Mouse (Mus musculus) cerebellum, adult 11 months (tissue): ENCODE data around the gene C130073F10Rik.
"Not testable (repeated sequence)": the region's sequence is repeated elsewhere in the genome, so short reads cannot be mapped to it uniquely, and the experiment has no call there.

Experiments used
- DNase-seq: peaks from one replicate; pipeline ENCODE4 v3.0.0; 2022

C130073F10Rik gene

DNA sequence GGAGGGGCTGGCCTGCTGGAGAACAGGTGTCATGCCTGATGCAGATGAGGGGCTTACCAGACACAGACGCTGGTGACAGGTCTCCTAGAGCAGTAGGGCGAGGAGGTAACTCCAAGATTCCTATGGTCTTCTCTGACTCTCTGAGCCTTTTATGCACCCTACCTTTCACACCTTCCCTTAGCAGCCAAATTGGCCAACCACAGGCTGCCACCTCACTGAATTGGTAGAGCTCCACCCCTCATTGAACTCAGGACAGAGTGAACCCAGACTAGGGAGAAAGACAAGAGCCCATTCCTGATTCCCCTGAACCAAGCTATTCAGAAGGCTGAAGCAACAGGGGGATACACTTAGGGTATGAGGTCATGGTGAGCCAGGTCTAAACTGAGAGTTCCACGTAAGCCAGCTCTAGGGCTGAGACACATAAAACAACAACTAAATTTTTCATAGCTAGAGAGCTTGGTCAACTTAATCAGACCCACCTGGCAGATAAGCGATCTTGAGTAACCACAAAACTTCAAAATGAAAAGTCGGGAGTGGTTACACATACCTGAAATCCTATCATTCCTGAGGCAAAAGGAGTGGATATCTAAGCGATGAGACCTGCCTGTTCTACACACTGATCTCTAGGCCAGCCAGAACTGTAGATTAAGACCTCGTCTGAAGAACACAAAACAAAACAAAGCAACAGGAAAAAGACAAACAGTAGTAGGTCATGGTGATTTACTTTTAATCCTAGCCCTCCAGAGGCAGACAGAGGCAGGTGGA, at the start of gene C130073F10Rik:
Gene C130073F10Rik, minus strand, starts transcription at position 134 of the 765 bp plus-strand sequence.
- no peak for DNase-seq

DNA sequence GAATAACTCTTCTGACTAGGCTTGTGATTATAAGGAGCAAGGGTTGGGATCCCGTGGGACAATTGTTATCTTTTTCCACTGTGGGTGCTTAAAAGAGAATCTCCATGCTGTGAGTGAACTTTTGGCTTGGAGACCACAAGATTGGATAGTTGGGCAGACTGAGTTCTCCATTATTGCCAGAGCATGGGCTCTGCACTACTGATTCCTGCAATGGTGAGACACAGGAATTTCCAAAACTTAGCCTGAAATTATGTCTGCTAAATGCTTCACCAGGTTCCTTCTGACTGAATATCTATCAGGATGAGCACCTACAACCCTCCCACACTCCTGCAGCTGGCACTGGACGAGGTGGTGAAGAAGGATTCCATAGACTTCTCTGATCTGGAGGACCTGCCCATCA, 46.5 kb upstream of the C130073F10Rik start, which contains the start of gene Gm12794:
Gene Gm12794, plus strand, starts transcription at position 301 of the 400 bp plus-strand sequence.
- not testable (repeated sequence) for DNase-seq

DNA sequence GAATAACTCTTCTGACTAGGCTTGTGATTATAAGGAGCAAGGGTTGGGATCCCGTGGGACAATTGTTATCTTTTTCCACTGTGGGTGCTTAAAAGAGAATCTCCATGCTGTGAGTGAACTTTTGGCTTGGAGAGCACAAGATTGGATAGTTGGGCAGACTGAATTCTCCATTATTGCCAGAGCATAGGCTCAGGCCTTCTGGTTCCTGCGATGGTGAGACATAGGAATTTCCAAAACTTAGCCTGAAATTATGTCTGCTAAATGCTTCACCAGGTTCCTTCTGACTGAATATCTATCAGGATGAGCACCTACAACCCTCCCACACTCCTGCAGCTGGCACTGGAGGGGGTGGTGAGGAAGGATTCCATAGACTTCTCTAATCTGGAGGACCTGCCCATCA, 15.2 kb upstream of the C130073F10Rik start, which contains the start of gene Gm12800:
Gene Gm12800, plus strand, starts transcription at position 301 of the 400 bp plus-strand sequence.
- DNase-seq: not testable (repeated sequence)

DNA sequence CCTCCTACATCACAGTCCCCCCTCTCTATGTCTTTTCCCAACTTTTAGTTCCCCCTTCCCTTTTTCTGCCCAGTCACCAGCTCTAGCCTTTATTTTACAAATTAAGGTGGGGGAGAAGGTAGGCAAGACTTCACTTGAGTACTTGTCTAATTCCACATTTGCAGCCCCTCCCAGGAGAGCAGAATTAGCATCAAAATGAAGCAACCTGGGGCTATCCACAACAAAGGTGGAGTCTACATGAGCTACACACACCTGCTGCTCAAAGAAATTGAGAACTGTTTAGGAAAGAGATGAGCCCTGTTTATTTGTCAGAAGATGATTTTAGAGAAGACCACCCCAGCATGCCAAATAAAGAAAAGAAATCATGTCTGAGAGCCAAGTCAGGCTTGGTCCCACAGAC, 4.2 kb downstream of the C130073F10Rik start:
- no peak for DNase-seq

DNA sequence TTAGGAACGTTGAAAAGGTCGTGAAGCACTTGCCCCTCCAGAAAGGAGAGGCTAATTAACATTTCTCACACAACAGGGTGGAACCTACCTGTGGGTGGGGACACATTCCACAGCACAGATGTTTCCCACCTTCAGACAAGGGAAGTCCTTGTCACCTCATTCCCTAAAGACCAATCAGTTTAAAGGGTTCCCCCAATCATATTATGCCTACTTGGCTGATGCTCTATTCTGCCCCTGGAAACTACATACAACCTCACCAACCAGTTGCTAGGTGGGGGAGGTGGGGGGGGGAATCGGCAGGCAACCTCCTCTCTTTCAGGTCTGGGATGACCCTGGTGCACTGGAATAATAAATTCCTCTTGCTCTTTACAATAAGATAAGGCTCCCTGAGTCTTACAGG, 9.9 kb downstream of the C130073F10Rik start:
- DNase-seq: no peak

DNA sequence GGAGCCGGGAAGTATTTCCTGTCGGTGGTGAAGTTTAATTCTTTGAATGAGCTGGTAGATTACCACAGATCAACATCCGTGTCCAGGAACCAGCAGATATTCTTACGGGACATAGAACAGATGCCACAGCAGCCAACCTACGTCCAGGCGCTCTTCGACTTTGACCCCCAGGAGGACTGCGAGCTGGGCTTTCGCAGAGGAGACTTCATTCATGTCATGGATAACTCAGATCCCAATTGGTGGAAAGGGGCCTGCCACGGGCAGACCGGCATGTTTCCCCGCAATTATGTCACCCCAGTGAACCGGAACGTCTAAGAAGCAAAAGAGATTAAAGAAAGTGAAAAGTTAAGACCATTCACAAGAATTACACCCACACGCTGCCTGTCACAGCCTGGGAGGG, 17.9 kb downstream of the C130073F10Rik start:
- DNase-seq: not testable (repeated sequence)

DNA sequence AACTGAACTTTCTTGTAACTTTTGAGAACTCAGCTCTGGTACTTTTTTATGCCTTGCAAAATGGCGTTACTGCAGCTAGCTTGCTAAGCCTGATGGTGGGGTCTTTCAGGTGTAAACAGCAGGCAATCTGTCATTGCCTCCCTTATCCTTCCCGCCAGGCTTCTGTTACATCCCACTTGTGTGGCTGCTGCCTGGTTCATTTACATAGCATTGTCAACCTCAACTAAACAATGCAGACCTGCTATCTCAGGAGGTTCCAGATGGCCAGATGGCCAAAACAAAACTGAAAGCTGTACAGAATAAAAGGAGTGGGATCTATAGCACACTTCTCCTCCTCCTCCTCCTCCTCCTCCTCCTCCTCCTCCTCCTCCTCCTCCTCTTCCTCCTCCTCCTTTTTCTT, 21.6 kb downstream of the C130073F10Rik start:
- peak; percentile 8 for DNase-seq

DNA sequence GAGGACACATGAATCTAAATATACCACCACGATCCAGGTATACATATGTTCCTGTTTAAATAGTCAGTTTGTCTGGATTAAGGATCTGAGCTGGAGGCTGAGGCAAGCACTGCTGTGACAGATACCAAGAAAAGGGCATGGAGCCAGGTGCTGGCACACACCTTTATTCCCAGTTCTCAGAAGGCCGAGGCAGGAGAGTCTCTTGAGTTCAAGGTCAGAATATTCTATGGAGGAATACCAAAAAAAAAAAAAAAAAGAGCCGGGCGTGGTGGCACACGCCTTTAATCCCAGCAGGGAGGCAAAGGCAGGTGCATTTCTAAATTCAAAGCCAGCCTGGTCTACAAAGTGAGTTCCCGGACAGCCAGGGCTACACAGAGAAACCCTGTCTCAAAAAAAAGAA, 31.3 kb downstream of the C130073F10Rik start:
- no peak for DNase-seq

DNA sequence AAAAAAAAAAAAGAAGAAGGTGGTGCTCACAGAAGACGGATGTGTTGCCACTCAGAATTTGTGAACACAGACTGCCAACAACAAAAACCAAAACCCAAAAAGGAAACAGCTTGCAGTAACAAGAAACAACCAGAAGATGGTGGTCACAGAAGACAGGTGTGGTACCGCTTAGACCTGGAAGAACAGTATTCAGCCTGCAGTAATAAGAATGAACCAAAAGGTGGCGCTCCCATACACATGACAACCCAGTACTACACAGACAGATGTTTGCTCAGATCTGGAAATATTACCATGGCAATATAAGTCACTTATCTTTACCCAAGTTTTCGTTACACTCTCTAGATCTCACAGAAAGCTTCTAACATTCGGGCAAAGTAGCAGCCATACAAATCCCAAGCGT, 32.7 kb downstream of the C130073F10Rik start:
- DNase-seq: no peak

DNA sequence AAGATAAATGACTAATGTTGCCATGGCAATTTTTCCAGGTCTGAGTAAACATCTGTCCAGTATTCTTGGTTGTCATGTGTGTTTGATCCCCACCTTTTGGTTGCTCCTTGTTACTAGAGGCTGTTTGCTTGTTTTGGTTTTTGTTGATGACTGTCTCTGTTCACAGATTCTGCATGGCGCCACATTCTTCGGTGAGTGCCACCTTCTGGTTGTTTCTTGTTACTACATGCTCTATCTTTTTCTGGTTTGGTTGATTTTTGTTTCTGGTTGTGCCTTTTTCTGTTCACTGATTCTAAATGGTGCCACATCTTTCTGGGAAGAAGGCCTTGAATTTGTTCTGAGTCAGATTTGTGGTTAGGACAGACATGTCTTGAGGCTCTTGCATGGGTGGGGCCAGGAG, 42.7 kb downstream of the C130073F10Rik start:
- DNase-seq: no peak

DNA sequence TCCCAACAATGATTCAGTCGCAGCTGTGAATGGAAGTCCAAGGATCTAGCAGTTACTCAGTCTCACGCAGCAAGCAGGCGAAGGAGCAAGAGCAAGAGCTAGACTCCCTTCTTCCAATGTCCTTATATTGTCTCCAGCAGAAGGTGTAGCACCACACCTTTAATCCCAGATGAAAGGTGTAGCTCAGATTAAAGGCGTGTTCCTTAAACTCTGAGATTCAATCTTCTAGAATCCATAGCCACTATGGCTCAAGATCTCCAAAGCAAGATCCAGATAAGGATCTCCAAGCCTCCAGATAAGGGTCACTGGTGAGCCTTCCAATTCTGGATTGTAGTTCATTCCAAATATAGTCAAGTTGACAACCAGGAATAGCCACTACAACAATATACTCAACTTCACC, 49.7 kb downstream of the C130073F10Rik start, which contains the start of gene B020004J07Rik:
Gene B020004J07Rik, minus strand, starts transcription at position 101 of the 400 bp plus-strand sequence.
- not testable (repeated sequence) for DNase-seq
